Mouse (Mus musculus) intestine, embryonic 16.5 days (tissue): ENCODE results near the gene Prkcd. TPM values are rescaled to one million over a fixed set of nuclear protein-coding genes. Genes with fewer than 3 reads are reported as not detected.

Source experiments
- ATAC-seq: fragments of 200-750 bp; cut with Nextera tagmentation; 2 replicates; pipeline ENCODE4 v1.8.0; 2017; ENCODE audit warnings: moderate TSS enrichment, moderate library complexity
- H3K27ac ChIP-seq: fragments of 300-500 bp; sonication (generic); 2 replicates; pipeline ENCODE4 v1.5.1; 2014; ENCODE audit warnings: mild to moderate bottlenecking, low read length
- H3K27me3 ChIP-seq: fragments of 300-500 bp; sonication (generic); replicated peaks from 2 replicates; pipeline ENCODE4 v1.6.1; 2014; ENCODE audit warnings: low read length, control low read depth, mixed read lengths; ENCODE audit not compliant: control insufficient read depth, insufficient read depth
- H3K36me3 ChIP-seq: fragments of 300-500 bp; sonication (generic); 2 replicates; pipeline ENCODE4 v1.6.1; 2014; ENCODE audit warnings: low read length, control low read depth; ENCODE audit not compliant: control insufficient read depth, insufficient read depth
- H3K4me1 ChIP-seq: fragments of 300-500 bp; sonication (generic); 2 replicates; pipeline ENCODE4 v1.6.1; 2014; ENCODE audit warnings: low read length, control low read depth, mixed read lengths; ENCODE audit not compliant: control insufficient read depth, insufficient read depth
- H3K4me2 ChIP-seq: fragments of 300-500 bp; sonication (generic); 2 replicates; pipeline ENCODE4 v1.6.1; 2014; ENCODE audit warnings: low read depth, low read length, control low read depth
- H3K4me3 ChIP-seq: fragments of 300-500 bp; sonication (generic); 2 replicates; pipeline ENCODE4 v1.5.1; 2014; ENCODE audit warnings: mild to moderate bottlenecking, low read length
- H3K9ac ChIP-seq: fragments of 300-500 bp; sonication (generic); 2 replicates; pipeline ENCODE4 v1.6.1; 2014; ENCODE audit warnings: low read depth, low read length
- H3K9me3 ChIP-seq: fragments of 300-500 bp; sonication (generic); 2 replicates; pipeline ENCODE4 v1.6.1; 2016; ENCODE audit warnings: low read length, control low read depth; ENCODE audit not compliant: control insufficient read depth
- WGBS: fragments of 180-500 bp; shearing (Covaris S2); extraction: QIAGEN DNeasy Blood & Tissue Kit; methylation state at CpG from one replicate; pipeline ENCODE4 v1.1.7; 2014; 5-methylcytosine and 5-hydroxymethylcytosine counted together
- polyA plus RNA-seq: library from polyadenylated mRNA; unstranded; fragments of >200 nt; fragmentation: Nextera tagmentation; extraction: Ambion mirVana; gene quantifications from 2 replicates; pipeline ENCODE4 v1.2.1, GENCODE M21; 2015

The Prkcd gene
- polyA plus RNA-seq, 1 experiment from 2014 or later: 52.1 TPM

GRCm38 (mm10) chr14:30560803-30561389 lies 65.1 kb downstream of the Prkcd start:
- 90% methylated on average over 13 of the region's 13 CpGs for WGBS
- peak; percentile 11 for ATAC-seq
- Histone ChIP-seq H3K27ac (peak overlapping the region; percentile 84), H3K4me3 (no peak overlapping the region), H3K4me1 (peaks cover 20% of the 10 kb centered on the region), H3K4me2 (no peak overlapping the region), H3K27me3 (no peaks in the 10 kb centered on the region), H3K9me3 (no peaks in the 10 kb centered on the region), H3K9ac (no peak overlapping the region), H3K36me3 (peaks cover 26% of the 10 kb centered on the region)

GRCm38 (mm10) chr14:30559321-30559850 lies 66.6 kb downstream of the Prkcd start:
- ATAC-seq: no peak
- no peak overlapping the region for H3K4me2 ChIP-seq
- 88% methylated on average over 17 of the region's 17 CpGs for WGBS

GRCm38 (mm10) chr14:30557730-30558129 lies 68.3 kb downstream of the Prkcd start:
- Histone ChIP-seq H3K4me3 (no peak overlapping the region), H3K27ac (no peak overlapping the region), H3K4me1 (peaks cover 23% of the 10 kb centered on the region), H3K36me3 (peaks cover 23% of the 10 kb centered on the region), H3K4me2 (no peak overlapping the region), H3K9ac (no peak overlapping the region), H3K9me3 (no peaks in the 10 kb centered on the region), H3K27me3 (no peaks in the 10 kb centered on the region)
- WGBS: 65% methylated on average over 9 of the region's 9 CpGs
- no peak for ATAC-seq

More at GRCm38 (mm10) chr14:30559321-30559850, 66.6 kb downstream of the Prkcd start:
- peaks cover 23% of the 10 kb centered on the region for H3K36me3 ChIP-seq
- H3K4me1 ChIP-seq: peaks cover 20% of the 10 kb centered on the region
- H3K9me3 ChIP-seq: no peaks in the 10 kb centered on the region
- no peak overlapping the region for H3K27ac ChIP-seq
- no peaks in the 10 kb centered on the region for H3K27me3 ChIP-seq
- no peak overlapping the region for H3K4me3 ChIP-seq
- H3K9ac ChIP-seq: no peak overlapping the region

- no peaks in the 10 kb centered on the region for H3K27me3 ChIP-seq
- H3K4me2 ChIP-seq: no peak overlapping the region
- no peak for ATAC-seq
- WGBS: 78% methylated on average over 2 of the region's 2 CpGs
- no peak overlapping the region for H3K27ac ChIP-seq
- H3K4me1 ChIP-seq: peaks cover 23% of the 10 kb centered on the region
- H3K9me3 ChIP-seq: no peaks in the 10 kb centered on the region
- no peak overlapping the region for H3K9ac ChIP-seq
- peaks cover 23% of the 10 kb centered on the region for H3K36me3 ChIP-seq
- no peak overlapping the region for H3K4me3 ChIP-seq
Measured at GRCm38 (mm10) chr14:30556651-30557050, 69.4 kb downstream of the Prkcd start.

GRCm38 (mm10) chr14:30553185-30553584 lies 72.8 kb downstream of the Prkcd start:
- no peak for ATAC-seq
- WGBS: 83% methylated on average over 4 of the region's 4 CpGs
- Histone ChIP-seq H3K27me3 (no peaks in the 10 kb centered on the region), H3K27ac (no peak overlapping the region), H3K9me3 (no peaks in the 10 kb centered on the region), H3K4me2 (no peak overlapping the region), H3K4me3 (no peak overlapping the region), H3K36me3 (no peaks in the 10 kb centered on the region), H3K9ac (no peak overlapping the region), H3K4me1 (peaks cover 23% of the 10 kb centered on the region)

GRCm38 (mm10) chr14:30551981-30552380 lies 74.0 kb downstream of the Prkcd start:
- peak overlapping the region; percentile 78; the same call in 1 of the 2 replicates for H3K4me2 ChIP-seq
- WGBS: 88% methylated on average over 2 of the region's 2 CpGs

GRCm38 (mm10) chr14:30551509-30551908 lies 74.5 kb downstream of the Prkcd start:
- ATAC-seq: no peak
- no peak overlapping the region for H3K27ac ChIP-seq
- H3K4me2 ChIP-seq: peak overlapping the region; percentile 78
- H3K36me3 ChIP-seq: no peaks in the 10 kb centered on the region
- WGBS: 74% methylated on average over 5 of the region's 5 CpGs
- H3K9me3 ChIP-seq: no peaks in the 10 kb centered on the region
- peak overlapping the region; percentile 72 for H3K4me3 ChIP-seq
- peaks cover 21% of the 10 kb centered on the region for H3K4me1 ChIP-seq
- H3K27me3 ChIP-seq: no peaks in the 10 kb centered on the region
- peak overlapping the region; percentile 26; the same call in 1 of the 2 replicates for H3K9ac ChIP-seq

More at GRCm38 (mm10) chr14:30551981-30552380, 74.0 kb downstream of the Prkcd start:
- no peaks in the 10 kb centered on the region for H3K36me3 ChIP-seq
- peaks cover 21% of the 10 kb centered on the region for H3K4me1 ChIP-seq
- no peak overlapping the region for H3K9ac ChIP-seq
- H3K4me3 ChIP-seq: no peak overlapping the region
- ATAC-seq: no peak
- H3K27me3 ChIP-seq: no peaks in the 10 kb centered on the region
- H3K27ac ChIP-seq: no peak overlapping the region
- no peaks in the 10 kb centered on the region for H3K9me3 ChIP-seq

- peak overlapping the region; percentile 78 for H3K4me2 ChIP-seq
- no peaks in the 10 kb centered on the region for H3K9me3 ChIP-seq
- no peak for ATAC-seq
- 21% methylated on average over 8 of the region's 8 CpGs for whole genome bisulfite sequencing
- peaks cover 21% of the 10 kb centered on the region for H3K4me1 ChIP-seq
- H3K27me3 ChIP-seq: no peaks in the 10 kb centered on the region
- peak overlapping the region; percentile 95; the same call in 1 of the 2 replicates for H3K27ac ChIP-seq
- H3K36me3 ChIP-seq: no peaks in the 10 kb centered on the region
- H3K4me3 ChIP-seq: peak overlapping the region; percentile 72
- peak overlapping the region; percentile 93 for H3K9ac ChIP-seq
Measured at GRCm38 (mm10) chr14:30550232-30551070, 75.6 kb downstream of the Prkcd start.

- peak overlapping the region; percentile 78 for H3K4me2 ChIP-seq
- peak overlapping the region; percentile 93 for H3K9ac ChIP-seq
- peak overlapping the region; percentile 95 for H3K27ac ChIP-seq
- H3K9me3 ChIP-seq: no peaks in the 10 kb centered on the region
- WGBS: under 1% methylated on average over 10 of the region's 10 CpGs
- H3K4me3 ChIP-seq: peak overlapping the region; percentile 72
- peak; percentile 2; the same call in 1 of the 2 replicates for ATAC-seq
- no peaks in the 10 kb centered on the region for H3K36me3 ChIP-seq
- H3K27me3 ChIP-seq: no peaks in the 10 kb centered on the region
- H3K4me1 ChIP-seq: peaks cover 21% of the 10 kb centered on the region
Measured at GRCm38 (mm10) chr14:30549777-30550149, 76.2 kb downstream of the Prkcd start.
